Mouse (Mus musculus): ENCODE measurements around the gene Lix1l. TPM values are rescaled to one million over a fixed set of nuclear protein-coding genes. Genes with fewer than 3 reads are reported as not detected.

Gene Lix1l
- polyA plus RNA-seq, 1 experiment from 2014 or later, result 0.45 TPM

DNA sequence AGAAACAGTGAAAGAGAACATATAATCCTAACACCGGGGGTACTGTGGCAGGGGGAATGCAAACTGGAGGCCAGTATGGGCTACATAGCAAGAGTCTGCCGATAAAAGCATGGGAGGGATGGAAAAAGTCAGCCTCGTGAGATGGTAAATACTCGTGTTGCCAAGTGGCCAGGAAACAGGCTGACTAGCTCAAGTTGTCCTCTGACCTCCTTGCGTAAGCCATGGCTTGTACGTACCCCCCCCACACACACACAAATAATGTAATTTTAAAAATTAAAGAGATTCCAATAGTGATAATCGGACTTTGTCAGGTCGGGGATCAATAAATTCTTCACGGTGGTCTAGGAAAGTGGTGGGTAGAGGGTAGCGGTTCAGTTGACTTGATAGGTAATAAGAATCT lies 7.6 kb upstream of the Lix1l start:
- peaks cover 30% of the 10 kb centered on the region for H3K4me1 ChIP-seq (ENCODE audit: insufficient read depth)
- peak; percentile 44 for ATAC-seq
- 1% methylated on average over 10 of the region's 10 CpGs for WGBS (ENCODE audit: insufficient replicate concordance)

DNA sequence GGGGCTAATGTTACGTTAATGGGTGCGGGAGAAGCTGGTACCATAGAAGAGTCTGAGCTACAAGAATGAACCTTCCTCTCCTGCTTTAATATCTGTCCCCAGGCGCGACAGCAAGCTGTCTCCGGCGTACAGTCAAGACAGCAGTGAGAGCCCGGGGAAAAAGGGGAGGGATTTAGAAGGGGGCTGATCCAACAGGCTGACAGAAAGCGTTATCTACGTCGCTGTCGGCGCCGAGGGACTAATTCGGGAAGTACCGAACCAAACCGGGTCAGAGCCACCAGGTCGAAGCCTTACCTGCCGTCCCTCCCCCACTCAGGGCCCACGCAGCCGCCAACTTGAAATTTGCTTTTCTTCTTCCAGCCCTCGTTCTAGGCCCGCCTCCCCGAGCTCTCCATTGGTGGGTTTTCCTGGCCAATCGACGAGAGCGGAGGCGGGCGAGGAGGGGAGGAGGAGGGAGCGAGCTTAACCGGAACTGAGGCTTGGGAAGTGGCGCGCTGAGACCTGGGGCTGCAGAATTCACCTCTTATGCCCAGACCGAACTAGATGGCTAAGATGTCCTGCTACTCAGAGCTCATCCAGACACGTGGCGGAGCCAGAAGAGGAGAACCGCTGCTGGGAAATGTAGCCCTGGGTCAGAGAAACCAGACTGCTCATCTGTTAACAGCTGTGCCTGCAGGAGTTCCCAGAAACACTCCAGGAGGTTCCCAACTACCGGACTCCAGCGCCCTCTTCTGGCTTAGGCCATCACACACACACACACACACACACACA lies 7.0 kb upstream of the Lix1l start, which contains the start of gene Polr3gl:
Gene Polr3gl, minus strand, starts transcription at position 392 of the 771 bp plus-strand sequence.
- peak within 1 kb of the TSS; percentile 66 for H3K9ac ChIP-seq (replicated peaks)
- TF ChIP-seq EP300 (IDR thresholded peaks at IDR 0.05; ENCODE audit: low read depth) (no peak), CTCF (IDR thresholded peaks at IDR 0.05; ENCODE audit: low read depth) (peak; percentile 29)
- H3K27ac ChIP-seq (ENCODE audit: low read depth), result peak within 1 kb of the TSS; percentile 75
- peak within 1 kb of the TSS; percentile 67 for H3K4me3 ChIP-seq (ENCODE audit: low read depth, low read length)
- H3K27me3 ChIP-seq (ENCODE audit: insufficient read depth, low read length), result peaks cover 42% of the 10 kb centered on the region
- H3K36me3 ChIP-seq (replicated peaks; ENCODE audit: insufficient read depth, low read length), result no peaks in the 10 kb centered on the region
- DNase-seq (peak; percentile 94), ATAC-seq (peak; percentile 94)
- under 1% methylated on average over 38 of the region's 38 CpGs for WGBS (ENCODE audit: insufficient replicate concordance)
- H3K9me3 ChIP-seq (ENCODE audit: low read length), result no peaks in the 10 kb centered on the region
- H3K4me2 ChIP-seq (ENCODE audit: low read depth, low read length), result peak within 1 kb of the TSS; percentile 83
- H3K4me1 ChIP-seq (ENCODE audit: insufficient read depth), result peaks cover 30% of the 10 kb centered on the region

More for the DNA sequence above, 7.6 kb upstream of the Lix1l start:
- Histone ChIP-seq H3K4me3 (ENCODE audit: low read depth, low read length) (peak overlapping the region; percentile 67), H3K36me3 (replicated peaks; ENCODE audit: insufficient read depth, low read length) (no peaks in the 10 kb centered on the region), H3K27me3 (ENCODE audit: insufficient read depth, low read length) (peaks cover 36% of the 10 kb centered on the region), H3K27ac (ENCODE audit: low read depth) (peak overlapping the region; percentile 75), H3K9ac (replicated peaks) (peak overlapping the region; percentile 66), H3K4me2 (ENCODE audit: low read depth, low read length) (peak overlapping the region; percentile 83), H3K9me3 (ENCODE audit: low read length) (no peaks in the 10 kb centered on the region)
- DNase-seq, result no peak
- peak; percentile 27; the same call in 1 of the 2 replicates for TF ChIP-seq EP300 (IDR thresholded peaks at IDR 0.05; ENCODE audit: low read depth)
- no peak for TF ChIP-seq CTCF (IDR thresholded peaks at IDR 0.05; ENCODE audit: low read depth)

DNA sequence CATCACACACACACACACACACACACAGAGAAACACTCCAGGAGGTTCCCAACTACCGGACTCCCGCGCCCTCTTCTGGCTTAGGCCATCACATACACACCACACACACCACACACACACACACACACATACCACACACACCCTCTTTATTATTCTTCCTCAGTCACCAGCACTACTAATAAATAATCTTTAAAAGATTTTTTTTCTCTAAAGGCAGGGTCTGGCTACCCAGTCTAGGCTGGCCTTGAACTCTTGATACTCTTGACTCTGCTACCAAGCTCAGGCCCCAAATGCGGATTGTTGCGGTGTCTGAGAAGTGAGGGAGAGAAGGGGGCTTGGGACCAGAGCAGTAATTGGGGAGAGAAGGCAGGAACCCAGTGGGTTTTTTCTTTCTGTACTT lies 6.1 kb upstream of the Lix1l start:
- 88% methylated on average over 5 of the region's 5 CpGs for WGBS (ENCODE audit: insufficient replicate concordance)
- H3K4me2 ChIP-seq (ENCODE audit: low read depth, low read length), result no peak overlapping the region
- no peak overlapping the region for H3K9ac ChIP-seq (replicated peaks)
- H3K27ac ChIP-seq (ENCODE audit: low read depth), result no peak overlapping the region
- DNase-seq, result no peak
- H3K4me3 ChIP-seq (ENCODE audit: low read depth, low read length), result no peak overlapping the region
- H3K27me3 ChIP-seq (ENCODE audit: insufficient read depth, low read length), result peaks cover 51% of the 10 kb centered on the region
- no peak for ATAC-seq
- no peaks in the 10 kb centered on the region for H3K36me3 ChIP-seq (replicated peaks; ENCODE audit: insufficient read depth, low read length)
- no peak for TF ChIP-seq EP300 (IDR thresholded peaks at IDR 0.05; ENCODE audit: low read depth)
- TF ChIP-seq CTCF (IDR thresholded peaks at IDR 0.05; ENCODE audit: low read depth), result no peak
- peaks cover 30% of the 10 kb centered on the region for H3K4me1 ChIP-seq (ENCODE audit: insufficient read depth)
- no peaks in the 10 kb centered on the region for H3K9me3 ChIP-seq (ENCODE audit: low read length)

DNA sequence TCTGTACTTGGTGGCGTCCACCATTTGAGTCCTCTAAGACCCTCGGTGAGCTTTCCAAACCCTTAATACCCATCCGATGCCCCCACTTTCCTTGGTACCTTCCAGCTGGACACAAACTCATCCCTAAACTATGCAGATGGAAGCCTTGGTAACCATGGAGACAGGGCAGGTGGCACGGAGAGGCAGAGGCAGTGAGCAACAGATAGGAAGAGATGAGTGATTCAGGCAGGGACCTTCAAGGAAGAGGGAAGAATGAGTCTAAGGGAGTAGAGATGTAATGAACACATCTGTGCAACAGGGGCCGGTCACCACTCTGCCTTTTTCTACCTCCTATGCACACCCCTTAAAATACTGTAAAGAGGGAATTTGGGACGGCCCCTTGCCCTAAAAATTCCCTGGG lies 5.3 kb upstream of the Lix1l start:
- no peaks in the 10 kb centered on the region for H3K36me3 ChIP-seq (replicated peaks; ENCODE audit: insufficient read depth, low read length)
- no peak overlapping the region for H3K4me2 ChIP-seq (ENCODE audit: low read depth, low read length)
- no peaks in the 10 kb centered on the region for H3K9me3 ChIP-seq (ENCODE audit: low read length)
- H3K4me3 ChIP-seq (ENCODE audit: low read depth, low read length), result no peak overlapping the region
- no peak overlapping the region for H3K27ac ChIP-seq (ENCODE audit: low read depth)
- no peak for ATAC-seq
- no peak for TF ChIP-seq EP300 (IDR thresholded peaks at IDR 0.05; ENCODE audit: low read depth)
- H3K4me1 ChIP-seq (ENCODE audit: insufficient read depth), result peaks cover 30% of the 10 kb centered on the region
- no peak overlapping the region for H3K9ac ChIP-seq (replicated peaks)
- no peak for DNase-seq
- WGBS (ENCODE audit: insufficient replicate concordance), result 34% methylated on average over 6 of the region's 6 CpGs
- H3K27me3 ChIP-seq (ENCODE audit: insufficient read depth, low read length), result peaks cover 57% of the 10 kb centered on the region

DNA sequence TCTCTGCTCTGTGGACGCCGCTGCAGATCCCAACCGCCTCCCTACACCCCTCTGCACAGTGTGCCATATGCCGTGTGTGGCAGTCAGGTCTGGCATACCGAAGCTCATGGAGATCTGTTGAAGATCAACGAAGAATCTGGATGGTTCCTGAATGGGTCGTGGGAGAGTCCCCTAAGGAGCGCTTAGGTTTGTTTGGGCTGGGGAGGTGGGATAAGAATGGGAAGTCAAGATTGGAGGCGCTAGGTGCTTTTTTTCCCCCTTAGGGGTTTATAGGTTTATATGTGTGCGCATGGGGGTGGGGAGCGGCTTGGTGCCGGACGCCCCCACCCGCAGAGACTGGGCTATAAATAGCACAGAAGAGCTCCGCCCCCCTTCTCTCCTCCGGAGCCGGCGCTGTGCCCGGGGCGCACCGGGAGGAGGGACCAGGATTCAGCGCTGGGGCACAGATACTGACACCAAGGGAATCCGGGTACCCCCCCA lies 4.7 kb upstream of the Lix1l start, which contains the start of gene Ankrd34a:
Gene Ankrd34a, plus strand, starts transcription at position 409 of the 480 bp plus-strand sequence.
- no peak within 1 kb of the TSS for H3K27ac ChIP-seq (ENCODE audit: low read depth)
- ATAC-seq (no peak), DNase-seq (no peak)
- H3K4me1 ChIP-seq (ENCODE audit: insufficient read depth), result peaks cover 30% of the 10 kb centered on the region
- no peaks in the 10 kb centered on the region for H3K36me3 ChIP-seq (replicated peaks; ENCODE audit: insufficient read depth, low read length)
- peaks cover 60% of the 10 kb centered on the region for H3K27me3 ChIP-seq (ENCODE audit: insufficient read depth, low read length)
- H3K9me3 ChIP-seq (ENCODE audit: low read length), result no peaks in the 10 kb centered on the region
- WGBS (ENCODE audit: insufficient replicate concordance), result 3% methylated on average over 23 of the region's 23 CpGs
- H3K4me3 ChIP-seq (ENCODE audit: low read depth, low read length), result peak within 1 kb of the TSS; percentile 41
- TF ChIP-seq EP300 (IDR thresholded peaks at IDR 0.05; ENCODE audit: low read depth) (no peak), CTCF (IDR thresholded peaks at IDR 0.05; ENCODE audit: low read depth) (no peak)
- H3K4me2 ChIP-seq (ENCODE audit: low read depth, low read length), result peak within 1 kb of the TSS; percentile 68
- no peak within 1 kb of the TSS for H3K9ac ChIP-seq (replicated peaks)

DNA sequence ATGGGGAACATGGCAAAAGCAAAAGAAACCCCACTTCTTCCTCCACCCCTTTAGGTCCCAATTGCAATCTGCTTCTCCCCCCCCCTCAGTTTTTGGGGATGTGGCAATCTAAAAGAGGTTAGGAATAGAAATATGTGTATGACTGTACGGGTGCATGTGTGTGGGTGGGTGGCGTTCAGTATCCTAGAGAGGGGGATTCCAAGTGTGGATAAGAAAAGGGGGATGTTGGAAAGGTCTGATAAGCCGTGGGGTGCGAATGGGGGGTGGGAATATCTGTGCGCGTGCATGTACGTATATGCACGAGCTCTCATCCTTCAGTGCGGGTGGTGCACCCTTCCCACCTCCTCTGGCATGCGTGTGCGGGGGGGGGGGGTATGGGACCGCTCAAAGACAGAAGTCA lies 4.1 kb upstream of the Lix1l start:
- peaks cover 30% of the 10 kb centered on the region for H3K4me1 ChIP-seq (ENCODE audit: insufficient read depth)
- TF ChIP-seq EP300 (IDR thresholded peaks at IDR 0.05; ENCODE audit: low read depth) (no peak), CTCF (IDR thresholded peaks at IDR 0.05; ENCODE audit: low read depth) (no peak)
- 6% methylated on average over 9 of the region's 12 CpGs for WGBS (ENCODE audit: insufficient replicate concordance)
- no peak overlapping the region for H3K9ac ChIP-seq (replicated peaks)
- peak overlapping the region; percentile 41 for H3K4me3 ChIP-seq (ENCODE audit: low read depth, low read length)
- DNase-seq (no peak), ATAC-seq (no peak)
- H3K27ac ChIP-seq (ENCODE audit: low read depth), result no peak overlapping the region
- no peaks in the 10 kb centered on the region for H3K9me3 ChIP-seq (ENCODE audit: low read length)
- peaks cover 66% of the 10 kb centered on the region for H3K27me3 ChIP-seq (ENCODE audit: insufficient read depth, low read length)
- peak overlapping the region; percentile 68 for H3K4me2 ChIP-seq (ENCODE audit: low read depth, low read length)
- H3K36me3 ChIP-seq (replicated peaks; ENCODE audit: insufficient read depth, low read length), result no peaks in the 10 kb centered on the region

Measured in liver, postnatal 0 days (tissue).